Mouse (Mus musculus) spleen, adult 2 months (tissue): ENCODE results near the gene Ctps. TPM values are rescaled to one million over a fixed set of nuclear protein-coding genes. Genes with fewer than 3 reads are reported as not detected.

Source experiments
- DNase-seq, 2 experiments: peaks; one replicate each; pipeline versions ENCODE4 v3.0.0 to v3.0.0-alpha.2; 2012 to 2021; ENCODE audit warnings: low spot score in 2 of 2, low read depth in 1 of 2
- H3K27ac ChIP-seq: fragments of 200-500 bp; 2 replicates; pipeline ENCODE4 v1.5.1; 2012; ENCODE audit warnings: low read length, inconsistent platforms; ENCODE audit not compliant: insufficient read depth
- H3K27me3 ChIP-seq: fragments of 200-500 bp; 2 replicates; pipeline ENCODE4 v1.6.1; 2012; ENCODE audit warnings: mild to moderate bottlenecking, moderate library complexity, low read length, inconsistent platforms; ENCODE audit not compliant: control insufficient read depth, insufficient read depth
- H3K36me3 ChIP-seq: fragments of 200-500 bp; 2 replicates; pipeline ENCODE4 v1.6.1; 2012; ENCODE audit warnings: mild to moderate bottlenecking, low read length, inconsistent platforms; ENCODE audit not compliant: control insufficient read depth, insufficient read depth
- H3K4me1 ChIP-seq: fragments of 200-500 bp; 2 replicates; pipeline ENCODE4 v1.6.1; 2011; ENCODE audit warnings: inconsistent platforms; ENCODE audit not compliant: control insufficient read depth, insufficient read depth, insufficient read length
- H3K4me3 ChIP-seq: fragments of 200-500 bp; 2 replicates; pipeline ENCODE4 v1.5.1; 2011; ENCODE audit warnings: mild to moderate bottlenecking, inconsistent platforms; ENCODE audit not compliant: insufficient read depth, insufficient read length; ENCODE audit errors: extremely low read depth
- CTCF ChIP-seq: fragments of 200-500 bp; IDR thresholded peaks from 2 replicates; pipeline ENCODE4 v1.5.1; 2011; ENCODE audit warnings: mild to moderate bottlenecking, inconsistent platforms; ENCODE audit not compliant: insufficient read depth, insufficient read length, insufficient replicate concordance; ENCODE audit errors: extremely low read depth
- POLR2A ChIP-seq: fragments of 200-500 bp; IDR thresholded peaks from 2 replicates; pipeline ENCODE4 v1.6.1; 2011; ENCODE audit warnings: low read depth, low read length, inconsistent platforms
- WGBS: fragments of 180-500 bp; shearing (Covaris S2); methylation state at CpG from one replicate; pipeline ENCODE4 v1.1.7; 2018; 5-methylcytosine and 5-hydroxymethylcytosine counted together
- polyA plus RNA-seq: library from polyadenylated mRNA; depleted of rRNA; stranded (reverse); fragments of >200 nt; gene quantifications from 2 replicates; pipeline ENCODE4 v1.2.3, GENCODE M21; 2012; rRNA removed

The Ctps gene
- polyA plus RNA-seq, 1 experiment: 4.3 TPM

GRCm38 (mm10) chr4:120517335-120517734, 52.7 kb downstream of the Ctps start:
- Histone ChIP-seq H3K27ac (no peak overlapping the region), H3K4me1 (no peaks in the 10 kb centered on the region), H3K27me3 (no peaks in the 10 kb centered on the region), H3K4me3 (no peak overlapping the region), H3K36me3 (peaks cover 8% of the 10 kb centered on the region)
- 82% methylated on average over 4 of the region's 4 CpGs for WGBS
- DNase-seq: no peak
- no peak for TF ChIP-seq CTCF

GRCm38 (mm10) chr4:120516907-120517306, 53.2 kb downstream of the Ctps start:
- Histone ChIP-seq H3K4me1 (no peaks in the 10 kb centered on the region), H3K27ac (no peak overlapping the region), H3K4me3 (no peak overlapping the region), H3K36me3 (peaks cover 8% of the 10 kb centered on the region), H3K27me3 (no peaks in the 10 kb centered on the region)
- DNase-seq: no peak
- 94% methylated on average over 7 of the region's 7 CpGs for WGBS
- TF ChIP-seq CTCF (no peak), POLR2A (no peak)

DNA sequence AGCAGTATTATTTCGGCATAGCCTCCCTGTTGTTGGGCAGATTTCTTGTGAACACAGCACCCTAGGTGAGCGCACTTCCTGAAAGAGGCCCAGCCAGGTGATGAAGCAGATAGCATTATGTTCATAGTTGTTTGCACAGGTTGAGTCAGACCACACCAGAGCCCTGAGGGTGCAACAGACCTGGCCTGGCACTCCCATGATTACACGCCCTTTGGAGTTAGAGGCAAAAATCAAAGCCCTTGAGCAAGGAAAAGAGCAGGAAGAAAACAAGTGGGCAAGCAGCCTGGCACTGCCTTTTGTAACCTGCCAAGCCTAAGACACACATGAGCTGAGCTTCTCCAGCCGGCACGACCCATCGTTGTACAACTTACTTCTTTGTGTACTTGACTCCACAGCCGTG, 53.6 kb downstream of the Ctps start:
- Histone ChIP-seq H3K4me3 (no peak overlapping the region), H3K4me1 (no peaks in the 10 kb centered on the region), H3K27ac (no peak overlapping the region), H3K27me3 (no peaks in the 10 kb centered on the region), H3K36me3 (peaks cover 8% of the 10 kb centered on the region)
- TF ChIP-seq CTCF: no peak
- DNase-seq: no peak
- WGBS: 93% methylated on average over 7 of the region's 7 CpGs

DNA sequence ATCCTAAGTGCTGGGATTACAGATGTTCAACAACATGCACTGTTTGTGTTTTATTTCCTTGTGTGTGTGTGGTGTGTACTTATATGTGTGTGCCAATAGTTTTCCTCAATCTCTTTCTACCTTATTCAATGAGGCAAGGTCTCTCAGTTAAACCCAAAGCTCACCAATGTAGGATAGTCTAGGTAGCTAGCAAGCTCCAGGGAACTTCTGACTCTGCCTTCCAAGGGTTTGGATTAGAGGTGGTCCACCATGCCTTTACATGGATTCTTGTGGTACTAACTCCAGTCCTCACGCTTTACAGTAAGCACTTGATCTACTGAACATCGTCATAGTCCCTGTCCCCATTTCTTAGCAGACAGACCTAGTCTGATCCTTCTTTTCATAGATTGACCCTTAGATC, 55.7 kb downstream of the Ctps start:
- WGBS: 95% methylated on average over 2 of the region's 2 CpGs
- Histone ChIP-seq H3K4me1 (no peaks in the 10 kb centered on the region), H3K4me3 (no peak overlapping the region), H3K36me3 (peaks cover 5% of the 10 kb centered on the region), H3K27me3 (no peaks in the 10 kb centered on the region), H3K27ac (no peak overlapping the region)
- no peak for DNase-seq
- TF ChIP-seq POLR2A (no peak), CTCF (no peak)

DNA sequence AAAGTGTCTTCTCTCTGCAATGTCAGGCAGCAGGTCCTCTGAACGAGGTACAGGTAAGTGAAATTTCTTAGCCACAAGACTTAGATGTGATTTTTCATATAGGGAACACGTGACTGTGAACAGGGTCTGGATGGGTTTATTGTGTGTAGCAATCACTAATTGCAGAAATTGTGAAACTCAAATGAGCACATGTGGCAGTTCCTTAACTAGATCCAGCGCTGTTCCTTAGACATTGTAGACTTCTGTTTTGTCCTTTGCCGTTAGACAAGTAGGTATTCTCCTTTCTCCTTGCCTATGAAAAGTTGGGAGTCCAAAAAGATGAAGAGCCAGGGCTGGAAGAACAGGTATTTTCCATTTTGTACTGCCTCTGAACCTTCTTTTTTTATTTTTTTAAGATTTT, 58.9 kb downstream of the Ctps start:
- no peak for DNase-seq
- TF ChIP-seq CTCF (no peak), POLR2A (no peak)
- Histone ChIP-seq H3K36me3 (peaks cover 9% of the 10 kb centered on the region), H3K27ac (no peak overlapping the region), H3K27me3 (no peaks in the 10 kb centered on the region), H3K4me1 (no peaks in the 10 kb centered on the region), H3K4me3 (no peak overlapping the region)
- 91% methylated on average over 4 of the region's 4 CpGs for WGBS

DNA sequence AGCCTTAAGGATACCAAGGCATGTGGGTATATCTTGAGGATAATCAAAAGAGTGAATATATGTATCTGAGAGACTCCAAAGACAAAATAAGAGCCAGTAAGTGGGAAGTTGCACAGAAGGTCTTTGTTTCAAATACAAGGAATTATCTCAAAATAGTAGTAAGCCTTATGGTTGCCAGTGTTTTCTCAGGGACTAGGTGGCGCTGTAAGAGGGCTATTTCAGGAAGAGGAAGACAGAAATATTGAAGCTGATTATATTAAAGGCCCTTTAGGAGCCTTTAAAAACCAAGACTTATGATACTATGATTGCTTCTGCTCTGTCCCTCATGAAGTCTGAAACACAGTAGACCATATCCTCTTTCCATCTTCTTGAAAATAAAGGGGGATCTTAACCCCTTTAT, 63.1 kb downstream of the Ctps start:
- H3K4me1 ChIP-seq: no peaks in the 10 kb centered on the region
- TF ChIP-seq CTCF (no peak), POLR2A (no peak)
- no peak overlapping the region for H3K4me3 ChIP-seq
- peaks cover 7% of the 10 kb centered on the region for H3K36me3 ChIP-seq
- 85% methylated on average over 1 of the region's 1 CpGs for WGBS
- H3K27me3 ChIP-seq: no peaks in the 10 kb centered on the region
- no peak for DNase-seq
- H3K27ac ChIP-seq: no peak overlapping the region

Other genes with a start within 250 kb of the Ctps start
- 11.8 and 12.0 TPM in 2 replicates for gene Scmh1, start 165.0 kb downstream of the Ctps start, polyA plus RNA-seq
- 0.07 TPM in 1 of 2 replicates, not detected in the other for gene Slfnl1, start 38.0 kb downstream of the Ctps start, polyA plus RNA-seq
- gene Gm8439, start 18.5 kb upstream of the Ctps start, polyA plus RNA-seq: not detected in 2 replicates
- 10.9 and 21.7 TPM in 2 replicates for gene Cited4, start 96.3 kb upstream of the Ctps start, polyA plus RNA-seq
- gene Kcnq4, start 178.3 kb upstream of the Ctps start, polyA plus RNA-seq: 0.65 and 0.98 TPM in 2 replicates